Mouse (Mus musculus) kidney, adult 18-20 months (tissue): Measurements from ENCODE around the gene Pigm.
A peak's percentile ranks its signal among the peaks of the same experiment; 100 is the strongest.

Source experiments
- DNase-seq: peaks from one replicate; pipeline ENCODE4 v3.0.0; 2021

Pigm gene

GRCm38 (mm10) chr1:172352453-172352852 lies 23.9 kb upstream of the Pigm start:
- DNase-seq, result no peak

DNA sequence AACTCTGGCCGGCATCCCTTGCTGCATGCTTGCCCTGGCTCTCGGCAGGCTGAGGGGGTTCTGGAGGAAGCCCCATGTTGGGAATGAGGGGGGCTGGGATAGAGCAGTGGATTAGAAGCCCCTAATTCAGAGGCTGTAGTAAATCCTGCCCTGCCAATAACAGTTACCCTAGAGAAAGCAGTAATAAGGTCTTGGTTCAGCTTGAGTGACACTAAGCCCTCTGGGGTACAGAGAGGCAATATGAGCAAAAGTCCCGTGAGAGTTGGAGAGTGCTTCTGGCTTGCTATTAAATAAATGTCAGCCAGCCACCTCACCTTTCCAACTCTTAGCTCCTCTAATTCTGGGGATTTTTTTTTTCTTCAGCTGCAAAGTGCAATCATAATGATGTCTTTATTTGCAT lies 21.0 kb upstream of the Pigm start:
- no peak for DNase-seq

GRCm38 (mm10) chr1:172357550-172357949 lies 18.8 kb upstream of the Pigm start:
- DNase-seq, result peak; percentile 68

DNA sequence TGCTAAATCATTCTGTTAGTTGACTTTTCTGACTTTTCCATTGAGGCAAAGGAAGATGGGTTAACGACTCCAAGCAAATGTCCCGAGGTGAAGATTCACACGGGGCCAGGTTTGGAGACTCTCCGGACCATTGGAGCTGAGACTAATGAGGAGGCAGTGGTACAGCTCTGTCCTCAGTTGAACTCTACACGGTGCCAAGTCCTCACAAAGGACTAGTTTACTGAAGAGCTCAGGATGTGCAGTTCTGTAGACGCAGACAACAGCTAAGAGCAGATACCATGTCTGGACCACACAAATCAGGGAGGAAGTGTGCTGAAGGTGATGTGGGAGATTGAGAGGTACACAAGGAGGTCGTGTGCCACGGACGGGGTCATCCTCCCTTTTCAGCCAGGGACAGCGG lies 18.0 kb upstream of the Pigm start:
- DNase-seq, result no peak

DNA sequence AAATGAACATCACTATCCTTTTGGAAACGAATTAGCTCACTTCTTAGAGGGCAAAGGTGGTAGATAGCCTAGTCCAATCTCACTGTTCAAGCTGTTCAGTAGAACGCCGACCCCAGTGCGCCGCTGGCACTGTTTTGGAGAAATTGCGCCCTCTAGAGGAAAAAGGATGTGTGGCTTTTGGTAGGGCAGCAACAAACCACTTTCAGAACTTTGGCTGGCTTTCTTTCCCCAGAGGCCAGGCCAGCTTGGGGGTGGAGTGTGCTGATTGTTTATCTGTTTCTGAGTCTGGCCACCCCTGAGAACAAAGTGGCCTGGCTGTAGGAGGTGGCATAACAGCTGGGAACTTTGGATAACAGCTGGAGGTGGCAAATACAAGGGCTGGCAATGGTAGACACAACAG lies 11.7 kb upstream of the Pigm start:
- peak; percentile 52 for DNase-seq

DNA sequence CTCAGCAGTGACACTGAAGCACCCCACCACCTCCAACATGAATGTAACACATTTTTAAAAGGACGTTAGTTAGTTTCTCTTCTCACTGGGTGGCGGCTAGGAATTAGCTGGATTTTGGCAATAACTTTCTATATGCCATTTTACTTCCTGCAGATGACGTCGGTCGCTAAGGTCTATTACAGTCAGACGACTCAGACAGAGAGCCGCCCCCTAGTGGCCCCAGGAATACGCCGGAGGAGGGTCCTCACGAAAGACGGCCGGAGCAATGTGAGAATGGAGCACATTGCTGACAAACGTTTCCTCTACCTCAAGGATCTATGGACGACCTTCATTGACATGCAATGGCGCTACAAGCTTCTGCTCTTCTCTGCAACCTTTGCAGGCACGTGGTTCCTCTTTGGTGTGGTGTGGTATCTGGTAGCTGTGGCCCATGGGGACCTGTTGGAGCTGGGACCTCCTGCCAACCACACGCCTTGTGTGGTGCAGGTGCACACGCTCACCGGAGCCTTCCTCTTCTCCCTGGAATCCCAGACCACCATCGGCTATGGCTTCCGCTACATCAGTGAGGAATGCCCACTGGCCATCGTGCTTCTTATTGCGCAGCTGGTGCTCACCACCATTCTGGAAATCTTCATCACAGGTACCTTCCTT lies 7.5 kb upstream of the Pigm start:
- peak; percentile 35 for DNase-seq

GRCm38 (mm10) chr1:172376758-172377458 lies 562 bp downstream of the Pigm start:
- no peak for DNase-seq

DNA sequence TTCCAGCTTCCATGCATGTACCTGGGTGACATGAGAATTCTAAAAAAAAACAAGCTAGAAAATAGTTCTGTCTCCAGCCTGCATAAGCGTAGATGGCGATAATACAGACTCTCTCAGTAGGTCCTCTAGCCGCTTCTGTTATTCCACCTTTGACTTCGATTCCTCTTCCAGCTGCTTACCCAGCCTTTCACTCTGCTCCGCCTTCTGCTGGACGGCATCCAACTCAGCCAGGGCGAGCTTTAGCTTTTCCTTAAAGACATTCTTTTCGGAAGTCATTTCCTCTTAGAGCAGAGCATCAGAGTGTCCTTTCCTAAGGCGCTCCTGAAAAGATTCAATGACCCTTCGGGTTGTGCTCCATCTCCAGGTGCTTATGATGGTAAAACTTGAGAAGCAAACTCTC lies 3.7 kb downstream of the Pigm start:
- DNase-seq, result peak; percentile 56

GRCm38 (mm10) chr1:172382090-172382489 lies 5.7 kb downstream of the Pigm start:
- DNase-seq, result no peak

DNA sequence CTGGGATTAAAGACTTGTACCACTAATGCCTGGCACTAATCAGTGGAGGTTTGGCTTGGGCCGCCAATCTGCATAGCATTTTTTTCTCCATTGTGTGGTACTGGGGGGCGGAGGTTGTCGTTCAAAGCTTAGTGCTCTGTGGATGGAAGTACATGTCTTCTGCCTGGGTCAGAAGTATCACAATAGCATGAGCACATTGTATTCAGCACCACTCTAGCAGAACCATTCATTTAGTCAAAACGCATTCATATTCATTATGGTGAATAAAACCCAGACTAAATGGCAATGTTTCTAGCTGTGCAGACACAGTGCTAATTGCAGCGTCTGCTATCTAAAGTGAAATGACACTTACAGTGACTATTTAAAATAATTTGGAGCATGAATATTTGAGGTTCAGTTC lies 10.9 kb downstream of the Pigm start:
- no peak for DNase-seq

DNA sequence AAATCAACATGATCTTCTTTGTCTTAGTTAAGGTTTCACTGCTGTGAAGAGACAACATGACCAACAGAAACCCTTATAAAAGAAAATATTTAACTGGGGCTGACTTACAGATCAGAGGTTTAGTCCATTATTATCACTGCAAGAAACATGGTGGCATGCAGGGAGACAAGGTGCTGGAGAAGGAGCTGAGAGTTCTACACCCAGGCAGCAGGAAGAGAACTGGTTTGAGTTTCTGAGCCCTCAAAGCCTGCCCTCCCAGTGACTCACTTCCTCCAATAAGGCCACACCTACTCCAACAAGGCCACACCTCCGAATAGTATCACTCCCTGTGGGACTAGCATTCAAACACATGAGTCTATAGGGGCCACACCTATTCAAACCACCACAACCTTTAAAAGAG lies 14.4 kb downstream of the Pigm start:
- DNase-seq, result no peak

- no peak for DNase-seq
Observed at GRCm38 (mm10) chr1:172391807-172392581, 15.6 kb downstream of the Pigm start.

GRCm38 (mm10) chr1:172392643-172393170 lies 16.4 kb downstream of the Pigm start:
- DNase-seq, result no peak

- no peak for DNase-seq
Observed at GRCm38 (mm10) chr1:172393739-172394138, 17.4 kb downstream of the Pigm start.

DNA sequence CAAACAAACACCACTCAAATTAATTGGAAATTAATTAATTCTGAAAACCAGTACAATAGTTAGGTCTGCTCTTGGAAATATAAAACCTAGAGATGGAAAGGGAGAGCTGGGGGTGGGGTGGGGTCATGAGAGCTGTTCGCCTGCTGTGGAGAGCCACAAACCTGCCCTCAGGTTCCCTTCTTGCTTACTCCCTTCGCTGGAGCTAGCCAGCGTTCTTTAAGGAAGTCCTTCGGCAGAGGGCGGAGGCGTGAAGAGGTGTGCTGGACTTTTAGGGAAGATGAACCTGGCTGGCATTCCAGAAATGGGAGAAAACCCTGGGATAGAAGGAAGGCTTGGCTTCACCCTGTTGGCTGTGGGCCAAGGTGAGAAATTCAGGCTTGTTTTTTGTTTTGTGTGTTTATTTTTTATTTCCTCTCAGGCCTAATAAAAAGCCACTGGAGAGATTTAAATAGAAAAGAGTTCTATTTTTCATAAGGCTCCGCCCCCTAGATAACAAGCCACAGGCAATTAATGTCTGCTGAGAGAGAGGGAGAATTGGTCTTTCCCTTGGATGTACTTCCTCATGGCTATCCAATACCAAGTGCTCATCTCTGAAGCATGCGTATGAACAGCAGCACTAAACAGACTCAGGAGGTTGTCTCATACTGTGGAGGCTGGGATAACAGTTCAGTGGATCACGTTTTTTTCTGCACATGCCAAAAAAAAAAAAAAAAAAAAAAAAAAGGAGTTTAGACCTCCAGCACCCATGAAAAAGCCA lies 20.8 kb downstream of the Pigm start:
- DNase-seq, result no peak

DNA sequence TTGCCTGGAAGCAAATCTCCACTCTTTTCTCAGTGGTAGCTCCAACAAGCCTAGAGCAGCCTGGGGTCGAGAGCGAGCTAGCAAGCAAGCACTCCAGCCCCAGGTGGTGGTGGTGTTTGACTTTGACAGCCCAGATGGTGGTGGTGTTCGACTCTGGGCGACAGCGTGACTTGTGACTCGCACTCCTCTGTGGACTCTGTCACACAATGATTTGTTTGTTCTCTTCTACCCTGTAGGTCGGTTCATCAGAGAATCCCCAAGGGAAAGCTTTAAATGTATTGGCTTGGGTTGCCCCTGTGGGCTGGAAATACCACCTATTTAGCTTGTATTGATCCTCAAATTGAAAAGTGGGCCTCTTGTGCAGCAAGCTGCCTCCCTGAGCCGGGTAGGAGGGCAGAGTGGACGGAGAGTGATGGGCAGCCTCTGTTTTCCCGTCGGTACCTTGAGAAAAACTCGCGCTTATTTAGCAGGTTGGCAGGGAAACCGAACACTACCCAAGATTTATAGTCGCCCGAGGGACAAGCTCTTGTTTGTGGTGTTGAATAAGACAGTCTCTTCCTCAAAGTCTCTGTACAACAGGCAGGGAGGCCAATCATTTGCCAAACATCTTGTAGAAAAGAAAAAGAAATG lies 29.8 kb downstream of the Pigm start:
- no peak for DNase-seq

- no peak for DNase-seq
Observed at GRCm38 (mm10) chr1:172408996-172409395, 32.6 kb downstream of the Pigm start.

DNA sequence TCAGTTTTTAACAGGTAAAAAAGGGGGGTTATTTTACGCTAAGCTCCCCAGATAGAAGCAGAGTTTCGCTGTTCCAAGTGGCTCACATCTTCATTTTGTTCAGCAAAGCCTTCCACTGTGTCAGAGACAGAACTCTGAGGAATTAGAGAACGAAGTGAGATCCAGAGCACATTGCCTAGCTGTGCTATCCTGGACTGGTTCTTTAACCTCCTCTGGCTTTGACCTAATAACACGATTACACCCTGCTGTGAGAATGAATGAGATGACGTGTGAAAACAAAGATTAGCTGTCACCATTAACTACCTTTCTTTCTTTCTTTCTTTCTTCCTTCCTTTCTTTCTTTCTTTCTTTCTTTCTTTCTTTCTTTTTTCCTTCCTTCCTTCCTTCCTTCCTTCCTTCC lies 33.1 kb downstream of the Pigm start:
- no peak for DNase-seq

- peak; percentile 72 for DNase-seq
Observed at GRCm38 (mm10) chr1:172410806-172411205, 34.5 kb downstream of the Pigm start.

- DNase-seq, result peak; percentile 76
Observed at GRCm38 (mm10) chr1:172412204-172412603, 35.9 kb downstream of the Pigm start.

- no peak for DNase-seq
Observed at GRCm38 (mm10) chr1:172413491-172414230, 37.3 kb downstream of the Pigm start.

DNA sequence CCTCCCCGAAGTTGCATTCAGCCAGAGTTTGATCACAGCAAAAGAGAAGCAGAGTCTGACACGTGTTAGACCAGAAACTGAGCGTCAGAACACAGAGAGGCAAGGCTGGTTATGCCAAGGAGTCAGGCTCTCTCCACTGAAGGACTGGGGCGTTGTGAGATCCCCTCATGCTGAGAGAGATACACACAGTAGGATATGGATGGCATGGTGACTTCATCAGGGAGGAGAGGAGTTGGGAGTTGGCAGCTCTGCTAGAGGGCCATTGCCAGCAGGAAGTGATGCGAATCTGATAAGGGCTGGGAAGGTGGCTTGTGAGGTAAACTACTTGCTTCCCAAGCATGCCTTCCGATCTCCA lies 37.9 kb downstream of the Pigm start:
- DNase-seq, result no peak
